Mouse (Mus musculus): ENCODE results near the gene Uts2. TPM values are rescaled to one million over a fixed set of nuclear protein-coding genes. Genes with fewer than 3 reads are reported as not detected.

Uts2 gene
- total and polyA plus RNA-seq, 3 experiments: not detected

DNA sequence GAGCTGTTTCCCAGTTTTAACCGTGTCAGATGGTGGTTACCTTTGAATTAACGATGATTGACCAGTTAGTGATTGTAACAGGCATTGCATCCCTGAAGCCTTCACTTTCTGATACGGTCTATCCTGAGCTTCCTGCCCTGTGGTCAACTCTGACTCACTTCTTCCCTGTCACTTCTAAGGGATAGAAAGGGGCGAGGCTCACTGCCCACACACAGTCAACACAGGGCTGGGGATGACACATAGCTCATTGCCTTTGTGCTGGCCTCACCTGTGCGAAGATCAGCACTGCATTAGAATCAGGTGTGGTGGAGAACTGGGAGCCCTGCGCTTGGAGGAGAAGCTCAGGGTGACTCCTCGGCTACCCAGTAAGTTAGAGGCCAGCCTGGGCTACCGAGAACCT is 27.9 kb upstream of the Uts2 start:
- H3K4me2 ChIP-seq (ENCODE audit: insufficient read depth, low read depth, poor library complexity, severe bottlenecking): no peak overlapping the region
- H3K4me1 ChIP-seq (ENCODE audit: control insufficient read depth in 1 of 2, insufficient read depth in 2 of 2): peaks cover 0 to 14% of the 10 kb centered on the region in 2 experiments; a peak in 2 of 4 replicates
- in situ Hi-C loops (cut with MboI; ENCODE audit: low pct_ligation_motif_present, low pct_unique_long_range_greater_than_20kb, low sequenced_read_pairs): loop anchor here (5.0 to 10.0 kb wide), 3 partner anchors 38 to 173 kb away; no protein-coding TSS in a partner anchor
- no peaks in the 10 kb centered on the region for H3K27me3 ChIP-seq (replicated peaks)
- no peak overlapping the region for H3K27ac ChIP-seq (ENCODE audit: insufficient read depth, low read depth)
- no peak for DNase-seq (ENCODE audit: extremely low read depth)
- no peaks in the 10 kb centered on the region for H3K79me2 ChIP-seq (replicated peaks; ENCODE audit: control insufficient read depth, extremely low read depth, insufficient read depth, poor library complexity, severe bottlenecking)
- H3K9me3 ChIP-seq (replicated peaks; ENCODE audit: low read length): peaks cover 1% of the 10 kb centered on the region
- H3K4me3 ChIP-seq (replicated peaks in 1 of 3; ENCODE audit: low read depth in 2 of 3, low read length in 2 of 3, poor library complexity in 1 of 3): no peak overlapping the region
- H3K9ac ChIP-seq (ENCODE audit: insufficient read depth, low read depth): no peak overlapping the region
- dilution Hi-C loops (cut with MboI; ENCODE audit: extremely low pct_ligation_motif_present, extremely low pct_unique_long_range_greater_than_20kb, low sequenced_read_pairs): no loop called here
- no peaks in the 10 kb centered on the region for H3K36me3 ChIP-seq (replicated peaks in 1 of 2; ENCODE audit: control insufficient read depth in 1 of 2, insufficient read depth in 1 of 2, low read length in 1 of 2)
- TF ChIP-seq MAFK (IDR thresholded peaks at IDR 0.05; ENCODE audit: insufficient replicate concordance, low read length): no peak
- TF ChIP-seq POLR2A (IDR thresholded peaks at IDR 0.05; ENCODE audit: low read depth, low read length): no peak
- TF ChIP-seq TBP (conservative IDR thresholded peaks at IDR 0.05; ENCODE audit: low read depth, low read length): no peak
- no peak for TF ChIP-seq CTCF (conservative IDR thresholded peaks at IDR 0.05 in 1 of 2, IDR thresholded peaks at IDR 0.05 in 1 of 2; ENCODE audit: low read depth in 2 of 2, low read length in 2 of 2)
- no peak for TF ChIP-seq USF2 (conservative IDR thresholded peaks at IDR 0.05; ENCODE audit: low read depth, low read length)
- no peak for TF ChIP-seq CHD1 (IDR thresholded peaks at IDR 0.05; ENCODE audit: low read depth, low read length)
- no peak for TF ChIP-seq RCOR1 (conservative IDR thresholded peaks at IDR 0.05; ENCODE audit: low read depth, low read length)
- no peak for TF ChIP-seq UBTF (IDR thresholded peaks at IDR 0.05; ENCODE audit: low read depth, low read length)
- no peak for TF ChIP-seq BHLHE40 (IDR thresholded peaks at IDR 0.05; ENCODE audit: low read depth, low read length)
- TF ChIP-seq MAX (IDR thresholded peaks at IDR 0.05; ENCODE audit: low read length): no peak
- no peak for TF ChIP-seq ETS1 (conservative IDR thresholded peaks at IDR 0.05; ENCODE audit: low read depth, low read length)
- no peak for TF ChIP-seq MYC (IDR thresholded peaks at IDR 0.05; ENCODE audit: low read depth, low read length)
- TF ChIP-seq CHD2 (IDR thresholded peaks at IDR 0.05; ENCODE audit: low read length): no peak

GRCm38 (mm10) chr4:150973264-150973663 is 23.6 kb upstream of the Uts2 start:
- TF ChIP-seq BHLHE40 (IDR thresholded peaks at IDR 0.05; ENCODE audit: low read depth, low read length) (no peak), PAX5 (IDR thresholded peaks at IDR 0.05; ENCODE audit: low read length) (no peak), POLR2AphosphoS2 (IDR thresholded peaks at IDR 0.05; ENCODE audit: low read depth, low read length) (no peak), ETS1 (conservative IDR thresholded peaks at IDR 0.05; ENCODE audit: low read depth, low read length) (no peak), KAT2A (IDR thresholded peaks at IDR 0.05; ENCODE audit: insufficient replicate concordance, low read length) (no peak), USF2 (conservative IDR thresholded peaks at IDR 0.05; ENCODE audit: low read depth, low read length) (no peak)
- Histone ChIP-seq H3K79me2 (replicated peaks; ENCODE audit: control insufficient read depth, extremely low read depth, insufficient read depth, poor library complexity, severe bottlenecking) (no peaks in the 10 kb centered on the region), H3K4me3 (replicated peaks in 1 of 3; ENCODE audit: low read depth in 2 of 3, low read length in 2 of 3, poor library complexity in 1 of 3) (no peak overlapping the region), H3K4me1 (ENCODE audit: control insufficient read depth in 1 of 2, insufficient read depth in 2 of 2) (peaks cover 0 to 3% of the 10 kb centered on the region in 2 experiments; a peak in 1 of 4 replicates), H3K36me3 (replicated peaks in 1 of 2; ENCODE audit: control insufficient read depth in 1 of 2, insufficient read depth in 1 of 2, low read length in 1 of 2) (no peaks in the 10 kb centered on the region), H3K27ac (ENCODE audit: insufficient read depth, low read depth) (no peak overlapping the region), H3K4me2 (ENCODE audit: insufficient read depth, low read depth, poor library complexity, severe bottlenecking) (no peak overlapping the region), H3K9ac (ENCODE audit: insufficient read depth, low read depth) (no peak overlapping the region), H3K27me3 (replicated peaks) (no peaks in the 10 kb centered on the region), H3K9me3 (replicated peaks; ENCODE audit: low read length) (peaks cover 1% of the 10 kb centered on the region)
- in situ Hi-C loops (cut with MboI; ENCODE audit: low pct_ligation_motif_present, low pct_unique_long_range_greater_than_20kb, low sequenced_read_pairs) (no loop called here), dilution Hi-C loops (cut with MboI; ENCODE audit: extremely low pct_ligation_motif_present, extremely low pct_unique_long_range_greater_than_20kb, low sequenced_read_pairs) (no loop called here)
- no peak for DNase-seq (ENCODE audit: extremely low read depth)

Data from CH12.LX (cell line).